Mouse (Mus musculus): ENCODE measurements around the gene Tmem132a. TPM values are rescaled to one million over a fixed set of nuclear protein-coding genes. Genes with fewer than 3 reads are reported as not detected.

The Tmem132a gene
- polyA plus RNA-seq (2017; shearing (Covaris generic)): 0.12 TPM

DNA sequence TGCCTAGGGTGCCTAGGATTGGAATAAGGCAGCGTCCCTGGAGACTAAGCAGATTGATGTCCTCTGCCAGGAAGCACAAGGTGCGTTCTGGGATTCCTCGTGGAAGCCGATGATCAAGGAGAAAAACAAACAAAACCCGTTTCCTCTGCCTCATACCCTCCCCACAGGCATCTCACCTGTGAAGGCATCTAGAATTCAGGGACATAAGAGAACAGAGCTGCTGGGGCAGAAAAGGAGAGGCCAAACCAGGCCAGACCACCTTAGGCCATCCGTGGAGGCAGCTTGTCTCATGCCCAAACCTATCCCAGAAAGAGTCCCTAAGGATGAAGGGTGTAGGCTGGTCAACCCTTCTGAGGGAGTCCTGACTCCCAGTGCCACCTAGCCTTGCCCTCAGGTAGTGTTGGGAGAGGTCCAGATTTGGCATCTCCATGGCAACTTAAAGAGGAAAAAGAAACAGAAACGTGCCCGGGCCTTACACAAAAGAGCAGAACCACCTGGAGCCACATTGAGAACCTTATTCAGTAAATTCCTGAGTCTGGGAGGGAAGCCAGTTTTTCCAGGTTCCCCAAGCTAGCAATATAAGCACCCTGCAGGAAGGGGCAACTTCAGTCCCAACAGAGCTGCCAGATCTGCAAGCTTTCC lies at the start of gene Tmem132a:
TSS of gene Tmem132a (minus strand) at position 55 of the 642 bp plus-strand sequence.

DNA sequence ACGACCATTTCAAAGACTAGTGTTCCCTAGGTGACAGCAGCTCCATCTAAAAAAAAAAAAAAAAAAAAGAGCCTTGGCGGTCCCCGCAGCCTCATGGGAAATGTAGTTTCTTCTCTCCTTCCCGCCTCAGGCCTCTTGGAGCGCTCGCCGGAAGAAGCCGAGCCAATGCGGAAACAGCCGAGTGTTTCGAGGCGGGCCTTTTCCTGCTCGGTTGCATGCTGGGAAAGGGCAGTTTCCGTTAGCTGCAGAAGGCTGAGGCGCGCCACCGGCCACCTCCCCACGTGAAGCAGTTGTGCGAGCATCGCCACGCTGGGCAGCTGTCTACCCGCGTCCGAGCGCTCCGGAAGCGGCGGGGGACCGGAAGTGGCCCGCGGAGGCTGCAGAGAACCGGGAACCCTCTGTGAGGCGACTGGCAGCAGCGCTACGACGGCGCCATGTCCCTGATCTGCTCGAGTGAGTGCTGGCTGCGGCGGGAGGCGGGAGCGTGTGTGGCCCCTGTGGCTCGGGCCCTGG lies 25.3 kb upstream of the Tmem132a start, which contains the start of gene Prpf19:
TSS of gene Prpf19 (plus strand) at position 216 of the 513 bp plus-strand sequence.

DNA sequence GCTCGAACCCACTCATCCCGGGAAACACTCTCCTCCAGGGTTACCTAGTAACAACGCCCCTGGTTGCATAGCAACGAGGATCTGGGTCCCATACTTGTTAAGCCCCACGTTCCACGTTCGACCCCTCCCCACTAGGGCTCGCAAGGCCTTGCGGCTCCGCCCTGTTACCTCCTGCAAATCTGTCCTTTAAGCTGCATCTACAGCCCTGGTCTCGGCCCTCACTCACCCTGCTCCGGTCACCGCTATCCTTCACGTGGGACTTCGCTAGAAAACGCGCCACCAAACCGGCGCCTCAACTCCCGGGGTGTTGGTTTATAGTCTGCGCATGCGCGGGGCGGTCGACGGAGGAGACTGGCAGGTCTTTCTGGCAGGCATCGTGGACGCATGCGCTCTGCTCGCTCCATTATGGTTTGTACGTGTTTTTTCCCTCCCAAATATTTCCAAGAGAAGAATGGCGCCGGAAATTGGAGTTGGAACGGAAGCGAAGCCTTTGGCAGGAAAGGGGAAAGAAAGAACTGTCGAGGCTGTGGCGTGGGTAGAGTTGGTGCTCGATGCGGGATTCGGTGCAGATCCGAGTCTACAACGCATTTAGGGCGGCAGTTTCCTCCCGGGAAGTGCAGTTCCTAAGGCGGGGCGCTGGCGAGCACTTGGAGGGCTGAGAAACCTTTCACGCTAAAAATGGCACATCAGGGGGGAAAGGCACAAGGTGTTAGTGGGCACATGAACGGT lies 11.8 kb upstream of the Tmem132a start, which contains the start of gene Tmem109:
TSS of gene Tmem109 (minus strand) at position 576 of the 729 bp plus-strand sequence.

DNA sequence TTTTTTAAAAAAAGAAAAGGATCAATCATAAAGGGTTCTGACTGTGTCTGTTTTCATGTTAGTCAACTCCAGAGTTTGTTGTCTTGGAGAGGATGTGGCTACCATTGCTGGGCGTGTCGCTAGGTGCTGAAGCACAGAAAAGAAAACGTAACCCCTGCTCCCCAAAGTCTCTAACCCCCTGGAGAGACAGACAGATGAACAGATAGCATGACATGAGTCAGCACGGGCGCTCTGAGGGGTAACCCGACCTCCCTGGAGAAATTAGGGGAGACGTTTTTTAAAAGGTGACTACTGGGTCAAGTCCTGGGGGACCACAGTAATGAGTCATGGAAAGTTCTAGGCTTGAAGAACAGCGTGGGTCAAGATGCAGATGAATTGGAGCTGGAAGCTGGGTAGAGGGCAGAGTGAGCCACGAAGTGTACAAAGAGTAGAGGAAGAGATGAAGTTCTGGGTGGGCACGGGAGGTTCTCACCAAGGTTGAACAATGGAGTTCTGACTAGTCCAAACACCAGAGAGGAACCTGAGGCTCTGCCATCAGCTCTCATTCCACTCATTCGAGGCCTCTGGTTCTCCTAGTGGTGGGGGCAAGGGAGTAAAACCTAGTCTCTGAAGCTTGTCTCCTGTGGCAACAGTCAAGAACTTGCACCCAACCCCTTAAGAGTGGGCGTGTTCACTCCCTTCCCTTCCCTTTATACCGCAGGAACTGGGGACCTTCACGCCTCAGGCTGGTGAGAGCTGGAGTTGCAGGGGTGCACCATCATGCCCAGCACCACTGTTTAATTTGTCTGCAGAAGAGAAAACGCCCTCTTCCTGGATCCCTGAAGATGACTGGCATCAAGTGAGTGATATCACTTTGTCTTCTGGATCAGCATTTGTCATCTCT lies 30.5 kb downstream of the Tmem132a start, which contains the start of gene Slc15a3:
TSS of gene Slc15a3 (plus strand) at position 718 of the 883 bp plus-strand sequence.

DNA sequence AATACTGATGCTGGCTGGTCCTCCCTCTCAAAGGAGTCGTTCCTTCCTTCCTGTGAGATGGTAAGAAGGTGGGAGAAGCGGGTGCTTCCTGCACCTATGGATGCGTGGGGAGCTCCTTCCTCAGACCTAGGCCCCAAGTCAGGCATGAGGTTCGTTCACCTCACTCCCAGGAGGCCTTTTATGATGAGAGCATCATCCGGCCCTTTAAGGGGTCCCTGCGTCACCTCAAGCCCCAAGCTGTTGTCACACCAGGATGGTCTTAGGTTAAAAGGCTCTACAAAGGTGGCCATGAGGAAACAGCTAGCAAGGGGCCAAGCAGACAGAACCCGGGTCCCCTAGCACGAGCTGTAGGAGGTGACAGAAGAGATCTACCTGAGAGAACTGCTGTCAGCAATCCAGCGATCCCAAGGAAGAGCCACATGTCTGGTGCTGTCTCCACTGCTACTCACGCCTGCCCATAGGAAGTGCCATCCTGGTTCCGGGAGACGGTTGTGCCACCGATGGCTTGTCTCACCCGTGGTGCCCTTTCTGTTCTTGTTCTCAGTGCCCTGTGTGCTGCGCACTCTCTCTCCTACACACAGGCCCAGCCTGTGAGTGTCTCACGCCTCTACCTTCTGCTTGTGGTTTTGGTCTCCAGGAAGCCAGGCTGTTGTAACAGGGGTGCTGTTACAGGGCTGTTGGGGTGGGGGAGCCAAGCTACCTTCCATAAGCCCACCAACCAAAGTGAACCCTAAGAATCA lies 40.1 kb downstream of the Tmem132a start, which contains the start of gene Cd6:
TSS of gene Cd6 (minus strand) at position 623 of the 740 bp plus-strand sequence.

Other genes with a start within 250 kb of the Tmem132a start
- gene Vwce, start 235.7 kb downstream of the Tmem132a start, polyA plus RNA-seq (2017; shearing (Covaris generic)): 0.96 TPM
- gene Pga5, start 191.9 kb downstream of the Tmem132a start, polyA plus RNA-seq (2017; shearing (Covaris generic)): not detected
- gene Vps37c, start 181.2 kb downstream of the Tmem132a start, polyA plus RNA-seq (2017; shearing (Covaris generic)): 24.7 TPM
- 371 TPM for gene Cd5, start 130.9 kb downstream of the Tmem132a start, polyA plus RNA-seq (2017; shearing (Covaris generic))
- gene Cd6, start 39.9 kb downstream of the Tmem132a start, polyA plus RNA-seq (2017; shearing (Covaris generic)): 429 TPM
- not detected for gene Slc15a3, start 30.2 kb downstream of the Tmem132a start, polyA plus RNA-seq (2017; shearing (Covaris generic))
- gene Tmem109, start 12.1 kb upstream of the Tmem132a start, polyA plus RNA-seq (2017; shearing (Covaris generic)): 39.4 TPM
- gene Prpf19, start 25.3 kb upstream of the Tmem132a start, polyA plus RNA-seq (2017; shearing (Covaris generic)): 81.2 TPM
- gene Zp1, start 50.7 kb upstream of the Tmem132a start, polyA plus RNA-seq (2017; shearing (Covaris generic)): not detected
- not detected for gene Ptgdr2, start 67.2 kb upstream of the Tmem132a start, polyA plus RNA-seq (2017; shearing (Covaris generic))
- 18.8 TPM for gene Ccdc86, start 79.3 kb upstream of the Tmem132a start, polyA plus RNA-seq (2017; shearing (Covaris generic))
- not detected for gene Ms4a10, start 104.7 kb upstream of the Tmem132a start, polyA plus RNA-seq (2017; shearing (Covaris generic))
- gene Ms4a15, start 123.3 kb upstream of the Tmem132a start, polyA plus RNA-seq (2017; shearing (Covaris generic)): not detected
- gene Ms4a18, start 148.1 kb upstream of the Tmem132a start, polyA plus RNA-seq (2017; shearing (Covaris generic)): not detected
- gene Ms4a8a, start 211.2 kb upstream of the Tmem132a start, polyA plus RNA-seq (2017; shearing (Covaris generic)): not detected

Measured in naive thymus-derived CD4-positive, alpha-beta T cell, adult 5 months (primary cell).